Mouse (Mus musculus): ENCODE measurements around the gene Grik5.
A peak's percentile ranks its signal among the peaks of the same experiment; 100 is the strongest.

Gene Grik5

GRCm38 (mm10) chr7:25071979-25072715 lies at the start of gene Grik5, which contains the start of gene Zfp574:
Grik5 (minus strand) TSS chr7:25072346.
Zfp574 (plus strand) TSS chr7:25072567.
- DNase-seq (ENCODE audit: low read depth, low spot score), result no peak

- peak; percentile 45 for DNase-seq (ENCODE audit: low read depth, low spot score)
Measured at GRCm38 (mm10) chr7:25121240-25121786, 49.2 kb upstream of the Grik5 start.

- peak; percentile 86 for DNase-seq (ENCODE audit: low read depth, low spot score)
Measured at GRCm38 (mm10) chr7:25120061-25120834, 48.1 kb upstream of the Grik5 start.

GRCm38 (mm10) chr7:25112956-25113603 lies 40.9 kb upstream of the Grik5 start:
- DNase-seq (ENCODE audit: low read depth, low spot score), result no peak

GRCm38 (mm10) chr7:25112178-25112955 lies 40.2 kb upstream of the Grik5 start:
- no peak for DNase-seq (ENCODE audit: low read depth, low spot score)

- DNase-seq (ENCODE audit: low read depth, low spot score), result no peak
Measured at GRCm38 (mm10) chr7:25110336-25110735, 38.2 kb upstream of the Grik5 start.

- no peak for DNase-seq (ENCODE audit: low read depth, low spot score)
Measured at GRCm38 (mm10) chr7:25109355-25109754, 37.2 kb upstream of the Grik5 start.

- peak; percentile 30 for DNase-seq (ENCODE audit: low read depth, low spot score)
Measured at GRCm38 (mm10) chr7:25106790-25107502, 34.8 kb upstream of the Grik5 start.

- peak; percentile 85 for DNase-seq (ENCODE audit: low read depth, low spot score)
Measured at GRCm38 (mm10) chr7:25105411-25106160, 33.4 kb upstream of the Grik5 start.

GRCm38 (mm10) chr7:25099581-25099980 lies 27.4 kb upstream of the Grik5 start:
- DNase-seq (ENCODE audit: low read depth, low spot score), result no peak

- DNase-seq (ENCODE audit: low read depth, low spot score), result no peak
Measured at GRCm38 (mm10) chr7:25098169-25098568, 26.0 kb upstream of the Grik5 start.

- DNase-seq (ENCODE audit: low read depth, low spot score), result no peak
Measured at GRCm38 (mm10) chr7:25089875-25090274, 17.7 kb upstream of the Grik5 start.

- DNase-seq (ENCODE audit: low read depth, low spot score), result peak; percentile 48
Measured at GRCm38 (mm10) chr7:25088968-25089367, 16.8 kb upstream of the Grik5 start.

- peak; percentile 42 for DNase-seq (ENCODE audit: low read depth, low spot score)
Measured at GRCm38 (mm10) chr7:25088531-25088930, 16.4 kb upstream of the Grik5 start.

- DNase-seq (ENCODE audit: low read depth, low spot score), result peak; percentile 79
Measured at GRCm38 (mm10) chr7:25087972-25088371, 15.8 kb upstream of the Grik5 start.

- peak; percentile 36 for DNase-seq (ENCODE audit: low read depth, low spot score)
Measured at GRCm38 (mm10) chr7:25087256-25087912, 15.2 kb upstream of the Grik5 start.

GRCm38 (mm10) chr7:25086656-25087055 lies 14.5 kb upstream of the Grik5 start:
- DNase-seq (ENCODE audit: low read depth, low spot score), result peak; percentile 45

- no peak for DNase-seq (ENCODE audit: low read depth, low spot score)
Measured at GRCm38 (mm10) chr7:25084621-25085020, 12.5 kb upstream of the Grik5 start.

GRCm38 (mm10) chr7:25082510-25082909 lies 10.4 kb upstream of the Grik5 start:
- DNase-seq (ENCODE audit: low read depth, low spot score), result peak; percentile 76
